Mouse (Mus musculus) layer of hippocampus, adult 11-12 months (tissue): ENCODE results near the gene Gm14819.
"Not testable (repeated sequence)": the region's sequence is repeated elsewhere in the genome, so short reads cannot be mapped to it uniquely, and the experiment has no call there.

Source experiments
- DNase-seq: peaks from one replicate; pipeline ENCODE4 v3.0.0; 2022; ENCODE audit warnings: low spot score

Gene Gm14819

DNA sequence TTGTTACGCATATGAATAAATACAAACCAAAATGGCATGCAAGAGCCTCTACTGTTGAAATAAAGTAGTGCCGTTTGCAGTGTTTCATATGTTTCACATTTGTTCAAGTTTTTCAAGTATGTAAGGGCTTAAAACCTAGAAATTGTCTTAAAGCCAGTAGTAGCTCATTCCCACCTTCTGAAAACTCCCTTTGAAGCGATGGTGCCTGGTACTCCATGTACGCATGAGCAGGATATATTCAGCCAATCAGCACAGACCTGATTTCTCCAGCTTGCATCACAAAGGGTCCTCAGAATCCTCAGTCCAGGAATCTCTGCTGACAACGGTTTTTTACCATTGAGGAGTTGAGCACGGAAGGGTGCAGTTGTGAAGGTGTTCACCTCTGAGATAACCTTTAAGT is at the start of gene Gm14819:
Gene Gm14819 (plus strand): TSS at position 301 of the 400 bp plus-strand sequence.
- DNase-seq, result not testable (repeated sequence)
